Mouse (Mus musculus) embryo, embryonic 11 days (tissue): ENCODE measurements around the gene Smc1b.
A peak's percentile ranks its signal among the peaks of the same experiment; 100 is the strongest.

ENCODE experiments used
- DNase-seq: peaks from one replicate; pipeline ENCODE4 v3.0.0-alpha.2; 2015

Gene Smc1b

DNA sequence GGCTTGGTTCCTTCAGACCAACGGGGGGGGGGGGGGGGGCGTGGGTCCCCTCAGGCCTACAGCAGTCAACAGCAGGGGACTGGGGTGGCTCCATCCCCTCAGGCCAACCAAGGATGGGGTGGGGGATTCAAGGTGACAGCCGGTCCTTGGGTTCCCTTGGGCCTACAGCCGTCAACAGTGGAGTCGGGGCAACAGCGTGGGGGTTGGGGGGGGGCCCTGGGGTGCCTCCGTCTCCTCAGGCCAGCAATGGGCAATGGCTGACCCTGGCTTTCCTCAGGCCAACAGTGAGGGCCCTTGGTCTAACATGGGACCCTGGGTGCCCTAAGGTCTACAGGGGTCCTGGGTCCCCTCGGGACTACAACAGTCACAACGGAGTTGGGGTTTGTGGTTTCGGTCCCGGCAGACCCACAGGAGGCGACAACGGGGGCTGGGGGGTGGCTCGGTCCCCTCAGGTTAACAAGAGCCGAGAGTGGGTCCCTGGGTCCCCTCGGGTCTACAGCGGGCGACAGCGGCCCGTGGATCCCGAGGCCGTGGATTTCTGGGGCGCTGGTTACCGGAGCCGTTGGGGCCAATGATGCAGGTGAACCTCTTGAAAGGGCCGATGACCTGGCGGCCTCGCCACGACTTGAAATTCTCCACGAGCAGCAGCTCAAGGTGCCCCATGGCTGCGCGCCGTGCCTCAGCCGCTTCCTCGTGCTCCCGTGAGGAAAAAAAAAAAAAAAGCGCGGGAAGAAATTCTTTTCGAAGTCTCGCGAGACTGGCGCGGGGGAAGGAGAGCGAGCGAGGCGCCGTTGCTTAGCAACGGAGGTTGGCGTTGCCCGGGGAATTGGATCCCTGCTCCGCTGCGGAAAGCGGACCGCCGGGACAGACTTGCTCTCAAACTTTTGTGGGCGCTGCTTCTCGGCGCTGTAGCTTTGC lies at the start of gene Smc1b, which contains the start of gene Ribc2:
TSS of gene Smc1b (minus strand) at position 690 of the 918 bp plus-strand sequence.
TSS of gene Ribc2 (plus strand) at position 804 of the 918 bp plus-strand sequence.
- DNase-seq: peak; percentile 96

DNA sequence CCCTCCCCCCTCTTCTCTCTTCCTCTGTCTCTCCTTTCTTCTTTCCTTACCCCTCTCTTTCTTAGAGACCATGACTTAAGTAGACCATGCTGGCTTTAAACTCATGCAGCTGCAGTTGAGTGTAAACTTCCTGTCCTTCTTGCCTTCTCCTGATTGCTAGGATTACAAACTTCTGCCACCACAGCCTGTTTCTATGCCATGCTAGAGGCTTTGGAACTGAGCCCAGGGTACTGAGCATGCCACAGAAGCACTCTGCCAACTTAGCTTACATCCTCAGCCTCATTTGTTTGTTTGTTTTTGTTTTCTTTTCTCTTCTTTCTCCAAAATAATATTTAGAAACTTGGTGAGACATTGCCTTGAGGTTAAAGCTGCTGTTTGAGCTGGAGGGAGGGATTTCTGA lies 48.6 kb upstream of the Smc1b start:
- DNase-seq: no peak

DNA sequence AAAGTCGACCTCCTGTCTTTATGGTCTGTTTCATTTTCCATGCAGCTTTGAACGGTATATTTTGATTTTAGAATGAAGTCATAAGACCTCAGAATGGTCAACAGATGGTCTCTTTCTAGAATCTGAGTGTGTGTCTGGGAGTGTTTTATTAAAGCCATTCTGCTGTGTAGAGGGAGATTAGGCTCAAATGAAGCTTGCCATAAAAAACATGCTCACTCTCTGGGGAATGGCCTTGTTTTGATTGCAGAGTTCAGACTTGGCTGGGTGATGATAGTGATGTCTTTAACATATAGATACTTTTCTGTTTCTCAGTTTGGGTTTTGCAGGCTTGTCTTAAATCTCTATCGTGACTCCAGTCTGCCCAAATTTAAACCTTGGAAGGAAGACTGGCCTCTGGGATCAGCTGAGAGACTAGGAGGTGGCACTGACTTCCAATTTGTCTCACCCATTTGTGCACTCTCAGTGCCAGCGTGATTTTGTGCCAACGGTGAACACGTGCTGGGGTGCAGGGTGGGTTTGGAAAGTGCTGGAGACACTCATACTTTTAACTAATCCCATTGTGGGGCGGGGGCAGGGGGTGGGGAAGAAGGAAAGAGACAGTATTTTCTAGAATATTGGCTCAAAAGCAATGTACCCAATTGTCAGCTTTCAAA lies 47.9 kb upstream of the Smc1b start:
- DNase-seq: no peak

DNA sequence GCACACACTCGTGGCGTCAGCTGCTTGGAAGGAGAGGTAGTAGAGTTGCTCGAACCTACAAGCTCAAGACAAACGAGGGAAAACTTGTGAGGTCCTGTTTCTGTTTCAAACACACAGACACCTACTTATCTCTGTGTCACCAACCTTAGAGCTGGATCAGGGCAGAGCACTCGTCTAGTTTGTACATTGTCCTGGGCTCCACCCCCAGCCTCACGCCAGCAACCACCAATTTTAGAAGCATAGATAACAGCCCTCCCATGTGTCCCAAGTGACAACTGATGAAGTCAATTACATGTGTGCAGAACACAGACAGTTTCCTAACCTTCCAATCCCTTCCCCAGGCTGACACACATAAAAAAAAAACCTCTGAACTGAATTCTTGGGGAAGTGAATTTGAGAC lies 46.4 kb upstream of the Smc1b start:
- no peak for DNase-seq

DNA sequence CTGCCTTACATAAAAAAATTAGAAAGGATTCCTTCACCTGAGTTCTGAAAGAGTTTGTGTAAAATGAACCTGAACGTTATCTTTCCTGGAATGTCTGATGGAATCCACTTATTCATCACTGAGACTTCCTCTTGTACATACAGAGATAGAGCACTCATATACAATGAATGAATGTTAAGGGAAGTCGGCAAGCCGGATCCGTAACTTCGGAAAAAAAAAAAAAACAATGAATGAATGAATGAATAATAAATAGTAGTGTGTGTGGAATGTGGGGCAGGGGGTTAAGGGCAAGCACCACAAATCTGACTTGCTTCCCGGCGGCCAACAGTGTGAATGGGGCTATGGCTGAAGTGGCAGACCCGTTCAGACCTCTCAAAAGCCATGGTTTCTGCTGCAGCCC lies 45.8 kb upstream of the Smc1b start:
- peak; percentile 87 for DNase-seq

DNA sequence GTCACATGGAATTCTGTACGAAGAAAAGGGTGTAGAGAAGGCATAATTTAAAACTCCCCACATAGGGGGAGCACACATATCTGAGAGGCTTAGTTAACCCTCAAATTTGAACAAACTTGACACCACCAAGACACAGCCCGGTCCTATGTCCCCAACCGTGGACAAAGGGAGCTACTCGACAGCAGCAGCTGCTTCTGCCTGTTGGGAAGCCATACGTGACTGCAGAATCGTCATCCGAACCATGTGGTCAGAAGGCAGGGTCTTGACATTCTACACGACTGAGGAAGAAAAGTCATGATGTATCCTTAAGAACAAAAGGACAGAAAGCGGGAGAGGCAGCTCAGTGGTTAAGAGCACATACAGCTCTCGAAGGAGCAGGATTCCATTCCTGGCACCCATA lies 42.3 kb upstream of the Smc1b start:
- no peak for DNase-seq

DNA sequence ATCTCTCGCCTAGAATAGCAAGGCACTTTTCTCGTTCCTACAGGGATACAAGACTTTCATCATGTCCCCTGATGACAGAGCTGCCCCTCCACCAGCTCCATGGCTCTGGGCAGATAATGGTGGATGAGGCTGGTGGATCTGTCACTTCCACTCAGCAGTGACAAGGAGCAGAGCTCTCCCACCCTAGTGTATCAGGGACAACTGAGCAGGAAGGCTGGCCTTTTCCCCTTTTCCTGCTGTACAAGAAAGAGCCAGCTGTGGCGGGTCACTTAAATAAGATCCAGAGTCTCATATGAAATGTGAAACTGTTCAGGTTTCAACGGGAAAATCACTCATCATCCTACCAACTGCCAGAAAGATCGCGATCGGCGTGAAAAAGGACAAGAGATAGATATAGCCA lies 41.7 kb upstream of the Smc1b start:
- peak; percentile 41 for DNase-seq

DNA sequence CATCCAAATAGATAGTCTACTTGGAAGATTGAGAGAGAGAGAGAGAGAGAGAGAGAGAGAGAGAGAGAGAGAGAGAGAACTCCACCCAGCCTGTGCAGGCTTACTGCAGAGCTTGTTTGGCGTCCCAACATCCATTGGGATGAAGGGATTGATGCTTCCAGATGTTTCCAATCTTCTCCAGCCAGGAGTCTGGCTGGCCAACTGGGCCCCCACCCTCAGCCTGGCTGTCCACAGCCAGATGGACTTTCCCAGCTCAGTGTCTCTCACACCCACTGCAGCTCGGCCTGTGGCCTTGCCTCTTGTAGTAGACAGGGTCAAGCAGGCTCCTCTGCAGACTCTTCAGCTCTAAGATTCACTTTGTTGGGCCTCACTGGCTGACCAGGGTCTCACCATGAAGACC lies 40.3 kb upstream of the Smc1b start:
- no peak for DNase-seq

DNA sequence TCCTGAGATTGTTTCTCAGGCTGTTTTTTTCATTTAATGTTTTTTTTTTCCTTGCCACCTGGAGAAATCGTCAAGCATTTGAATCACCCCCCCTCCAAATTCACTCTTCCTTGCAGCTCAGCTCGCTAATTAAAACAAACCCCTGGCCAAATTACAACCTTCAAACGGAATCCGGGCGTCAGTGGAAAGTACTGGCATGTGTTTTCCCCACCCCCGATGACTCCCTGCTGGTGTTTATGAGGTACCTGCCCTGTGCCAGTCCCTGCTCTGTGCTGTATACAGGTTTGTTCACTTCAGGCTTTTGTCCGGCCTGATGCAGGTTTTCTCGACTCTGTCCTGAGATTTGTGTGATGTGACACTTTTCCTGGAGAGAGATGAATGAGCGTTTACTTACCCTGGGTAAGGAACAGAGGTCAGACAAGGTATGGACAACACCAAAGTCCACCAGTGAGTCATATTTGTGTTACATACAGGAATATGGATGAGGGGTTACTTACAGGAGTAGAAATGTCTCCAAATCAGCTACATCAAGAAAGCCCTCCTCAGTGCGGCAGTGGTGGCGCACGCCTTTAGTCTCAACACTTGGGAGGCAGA lies 35.4 kb upstream of the Smc1b start:
- DNase-seq: peak; percentile 29

DNA sequence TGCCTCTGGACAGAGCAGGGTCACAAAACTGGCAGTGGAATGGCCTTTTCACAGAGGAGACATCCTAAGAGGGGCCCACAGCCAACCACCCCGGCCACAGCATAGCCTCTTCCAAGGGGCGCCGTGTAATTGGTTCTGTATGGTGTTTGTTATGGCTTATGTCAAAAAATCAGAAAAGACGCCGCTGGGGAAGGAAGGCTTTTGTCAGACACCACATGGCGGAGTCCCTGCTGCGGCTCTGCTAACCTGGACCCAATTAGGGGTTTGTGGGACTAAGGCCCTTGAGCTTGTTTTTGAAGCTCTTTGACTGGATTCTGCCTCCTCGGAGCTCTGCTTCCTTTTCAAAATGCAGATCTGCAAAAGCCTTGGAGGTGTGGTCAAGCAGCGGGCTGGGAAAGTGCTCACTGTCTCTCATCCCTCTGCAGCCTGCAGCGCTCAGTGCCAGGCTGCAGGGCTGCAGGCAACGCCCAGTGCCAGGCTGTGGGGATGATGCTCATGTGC lies 34.7 kb upstream of the Smc1b start:
- DNase-seq: peak; percentile 81

DNA sequence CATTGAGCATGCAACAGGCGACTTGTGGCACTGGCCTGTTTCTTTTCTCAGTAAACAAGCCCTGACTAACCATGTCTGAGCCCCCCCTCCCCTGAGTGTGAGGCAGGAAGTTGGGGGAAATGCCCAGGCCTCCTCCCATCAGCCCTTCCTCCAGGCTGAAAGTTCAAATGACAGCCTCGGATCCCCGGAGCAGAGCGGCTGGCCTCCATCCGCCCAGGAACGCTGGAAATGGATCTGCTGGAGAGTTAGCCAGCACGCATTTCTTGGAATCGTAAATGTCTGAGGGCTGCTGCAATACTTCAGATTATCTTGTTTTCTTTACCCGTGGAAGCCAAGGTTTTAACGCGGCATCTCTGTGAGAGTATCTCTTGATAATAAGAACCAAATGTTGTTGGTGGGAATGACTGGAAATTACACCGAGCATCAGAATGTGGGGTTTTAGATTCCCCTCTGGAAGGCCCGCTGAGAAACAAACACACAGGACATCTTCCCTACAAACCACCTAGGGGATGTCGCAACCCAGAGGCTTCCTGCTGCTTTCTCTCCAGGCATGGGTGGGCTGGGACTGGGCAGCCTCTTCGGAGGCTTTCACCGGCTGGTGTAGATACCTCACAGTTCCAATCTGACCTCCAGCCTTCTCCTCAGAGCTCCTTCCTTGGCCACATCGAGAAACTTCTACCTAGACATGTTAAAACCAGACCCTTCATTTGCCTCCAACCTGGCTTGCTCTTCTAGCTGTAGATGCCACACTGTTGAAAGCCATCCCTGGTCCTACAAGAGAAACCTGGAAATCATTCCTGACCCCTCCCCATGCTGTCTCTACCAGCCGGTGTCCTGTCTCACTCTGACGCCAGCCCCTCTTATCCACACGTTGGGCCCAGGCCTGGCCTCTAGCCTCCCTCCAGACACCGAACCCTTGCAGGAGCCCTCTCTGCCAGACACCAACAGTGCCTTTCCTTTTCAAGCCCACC lies 31.2 kb upstream of the Smc1b start:
- peak; percentile 63 for DNase-seq

DNA sequence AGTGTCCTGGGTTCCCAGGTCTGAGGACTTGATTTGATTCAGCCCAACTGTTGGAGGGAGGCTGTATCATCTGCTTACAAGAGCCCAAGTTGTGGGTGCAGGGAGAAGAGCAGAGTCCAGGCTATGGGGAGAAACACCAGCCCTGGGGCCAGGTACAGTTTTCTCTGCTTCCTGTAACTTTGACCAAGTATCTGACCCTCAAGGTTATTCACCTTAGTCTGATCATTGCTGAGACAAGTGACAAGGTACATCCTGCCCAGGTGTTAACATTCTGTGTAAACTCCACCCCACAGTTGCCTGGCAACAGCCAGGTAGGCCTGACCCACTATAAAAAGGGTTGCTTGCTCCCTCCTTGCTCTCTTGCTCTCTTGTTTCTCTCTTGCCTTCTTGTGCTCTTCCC lies 29.7 kb upstream of the Smc1b start:
- DNase-seq: no peak

DNA sequence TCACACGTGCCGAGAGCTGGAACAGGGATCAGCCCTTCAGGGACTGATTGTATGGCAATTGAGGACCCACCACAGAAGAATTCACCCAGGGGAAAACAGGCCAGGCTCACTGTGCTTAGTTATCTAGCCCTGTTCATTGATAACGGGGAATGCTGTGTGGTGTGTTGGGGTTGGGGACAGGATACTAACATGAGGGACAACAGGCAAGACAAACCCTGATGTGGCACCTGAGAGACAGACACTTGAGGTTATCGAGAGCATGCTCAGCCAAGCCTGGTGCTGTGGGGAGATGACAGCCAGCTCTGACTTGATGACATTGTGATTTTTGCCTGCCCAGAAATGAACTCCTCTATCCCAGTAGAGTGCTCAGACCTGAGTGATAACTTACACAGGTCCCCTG lies 24.4 kb upstream of the Smc1b start:
- DNase-seq: no peak

DNA sequence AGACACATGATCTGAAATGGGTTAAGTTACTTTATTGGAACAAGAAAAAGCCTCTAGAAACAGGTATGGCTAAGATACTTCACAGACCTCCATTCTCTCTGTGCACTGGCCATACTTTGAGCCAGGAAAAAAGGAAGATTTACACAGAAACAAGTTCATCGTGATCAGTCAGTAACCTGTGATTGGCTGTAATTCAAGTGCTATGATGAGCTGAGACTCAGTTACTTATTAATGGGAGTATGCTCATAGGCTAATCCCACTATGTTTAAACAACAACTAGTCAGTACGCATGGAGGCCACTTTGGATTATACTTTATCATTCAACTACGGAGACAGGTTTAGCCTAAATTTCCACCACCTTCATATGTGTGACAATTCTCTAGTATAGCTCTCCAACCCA lies 22.3 kb upstream of the Smc1b start:
- DNase-seq: no peak

DNA sequence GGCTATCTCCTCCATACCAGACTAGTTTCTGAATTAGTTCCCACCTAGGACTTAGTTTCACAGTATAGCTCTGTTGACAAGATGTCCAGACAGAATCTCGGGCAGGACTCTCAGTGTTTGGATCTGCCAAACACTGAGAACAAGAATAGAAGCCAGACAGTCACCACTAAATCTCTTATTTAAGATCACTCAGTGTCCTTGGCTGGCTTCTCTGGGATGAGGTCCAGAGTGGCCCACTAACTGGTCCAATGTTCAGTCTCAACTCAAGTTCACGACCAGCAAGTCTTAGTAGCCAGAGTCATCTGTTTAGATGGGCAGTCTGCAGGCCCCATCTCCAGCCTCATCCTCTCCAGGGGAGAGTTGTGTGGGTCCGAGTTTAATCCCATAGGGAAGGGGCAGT lies 20.8 kb upstream of the Smc1b start:
- DNase-seq: no peak

DNA sequence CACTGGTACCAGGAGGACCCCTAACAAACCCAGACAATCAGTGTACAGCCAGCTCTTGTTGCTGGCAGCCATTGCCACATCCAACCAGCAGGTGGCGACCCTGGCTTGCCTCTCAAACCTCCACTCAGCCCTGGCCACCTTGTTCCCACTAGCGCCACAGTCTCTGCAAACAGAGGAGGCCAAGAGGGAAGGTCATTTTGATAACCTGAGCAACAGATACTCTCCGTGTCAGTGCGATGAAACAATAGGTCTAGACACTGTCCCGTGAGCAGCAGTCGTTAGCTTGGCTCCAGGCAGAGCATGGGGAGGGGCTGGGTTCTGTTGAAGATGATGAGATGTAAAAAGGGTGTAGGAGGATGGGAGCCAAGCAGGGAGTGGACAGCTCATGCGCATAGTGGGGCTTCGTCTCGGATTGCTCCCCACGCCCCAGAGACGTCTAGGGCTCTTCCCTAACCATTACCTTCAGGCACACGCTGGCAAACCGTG lies 19.7 kb upstream of the Smc1b start:
- peak; percentile 85 for DNase-seq

DNA sequence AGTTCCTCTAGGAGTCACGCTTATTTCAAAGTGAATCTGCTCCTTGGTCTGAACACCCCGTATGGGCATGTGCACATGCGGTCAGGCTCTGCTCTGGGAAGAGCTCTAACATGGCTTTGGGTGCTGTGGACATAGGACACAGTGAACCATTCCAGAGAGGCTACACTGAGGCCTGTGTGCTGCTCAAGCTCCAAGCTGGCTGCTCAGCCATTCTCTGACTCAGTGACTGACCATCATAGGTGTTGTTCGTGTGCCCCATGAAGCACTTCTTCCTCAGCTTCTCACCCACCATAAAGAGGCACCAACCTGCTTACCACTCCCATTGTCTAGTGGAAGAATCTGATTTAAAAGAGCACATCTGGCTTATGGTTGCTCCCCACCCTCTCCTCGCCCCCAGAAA lies 12.5 kb upstream of the Smc1b start:
- no peak for DNase-seq

DNA sequence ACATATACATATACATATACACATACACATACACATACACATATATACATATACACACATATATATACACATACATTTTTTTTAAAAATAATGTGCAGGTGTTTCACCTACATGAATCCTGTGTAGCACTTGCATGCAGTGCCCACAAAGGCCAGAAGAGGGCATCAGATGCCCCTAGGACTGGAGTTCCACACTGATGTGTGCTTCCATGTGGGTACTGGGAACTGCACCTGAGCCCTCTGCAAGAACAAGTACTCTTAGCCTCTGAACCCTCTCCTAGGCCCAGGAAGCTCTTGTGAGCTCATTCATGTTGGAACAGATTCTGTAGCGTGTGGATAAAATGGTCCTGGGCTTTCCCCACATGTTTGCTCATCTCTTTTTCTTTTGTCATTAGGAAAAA lies 12.0 kb upstream of the Smc1b start:
- DNase-seq: no peak

DNA sequence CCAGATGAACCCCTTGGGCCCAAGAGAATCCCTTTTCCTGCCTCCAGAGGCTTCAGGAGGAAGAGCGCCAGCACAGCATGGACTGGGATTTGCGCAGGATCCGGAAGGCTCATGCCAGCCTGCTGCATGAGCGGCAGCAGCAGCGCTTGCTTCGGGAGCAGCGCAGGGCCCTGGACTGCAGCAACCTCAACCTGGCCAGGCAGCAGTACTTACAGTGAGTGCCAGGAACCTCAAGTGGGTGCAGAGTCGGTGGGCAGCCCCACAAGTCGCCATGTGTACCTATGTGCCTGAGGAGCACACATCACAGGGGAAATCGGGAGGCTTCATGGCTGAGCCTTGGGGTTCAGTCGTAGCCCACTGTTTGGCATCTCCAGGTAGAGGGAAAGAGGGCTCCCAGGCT lies 11.4 kb upstream of the Smc1b start:
- DNase-seq: no peak

DNA sequence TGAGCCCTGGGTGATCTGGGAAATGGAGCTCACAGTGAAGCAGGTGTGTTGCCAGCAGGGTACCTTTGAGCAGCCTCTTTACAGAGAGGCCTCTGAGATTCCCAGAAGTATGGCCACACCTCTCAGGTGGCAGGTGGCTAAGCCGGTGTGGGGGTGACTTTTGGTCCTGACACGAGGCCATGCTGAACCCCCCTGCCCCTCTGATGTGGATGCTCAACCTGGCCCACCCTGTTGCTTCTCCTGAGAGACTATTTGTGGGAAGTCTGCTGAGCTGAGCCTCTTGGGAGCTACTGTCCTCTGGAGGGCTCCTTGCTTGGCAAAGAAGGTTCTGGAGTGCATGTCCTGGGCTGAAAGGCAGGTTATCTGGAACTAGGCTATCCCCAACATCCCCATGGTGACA lies 10.7 kb upstream of the Smc1b start:
- no peak for DNase-seq

DNA sequence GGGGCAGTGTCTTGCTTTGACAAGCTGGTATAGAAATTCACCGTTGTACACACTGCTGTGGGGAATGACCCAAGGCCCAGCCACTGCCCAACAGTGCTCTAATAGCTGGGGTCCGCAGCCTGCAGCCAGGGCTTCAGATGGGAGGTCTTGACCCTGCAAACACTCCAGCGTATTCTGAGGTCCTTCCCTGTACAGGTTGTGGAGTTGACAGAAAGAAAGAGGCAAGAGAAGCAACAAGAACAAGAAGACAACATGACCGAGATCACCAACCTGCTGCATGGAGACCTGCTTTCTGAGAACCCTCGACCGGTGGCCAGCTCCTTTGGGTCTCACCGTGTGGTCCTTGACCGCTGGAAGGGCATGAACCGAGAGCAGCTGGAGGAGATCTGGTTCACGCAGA lies 9.5 kb upstream of the Smc1b start:
- no peak for DNase-seq

DNA sequence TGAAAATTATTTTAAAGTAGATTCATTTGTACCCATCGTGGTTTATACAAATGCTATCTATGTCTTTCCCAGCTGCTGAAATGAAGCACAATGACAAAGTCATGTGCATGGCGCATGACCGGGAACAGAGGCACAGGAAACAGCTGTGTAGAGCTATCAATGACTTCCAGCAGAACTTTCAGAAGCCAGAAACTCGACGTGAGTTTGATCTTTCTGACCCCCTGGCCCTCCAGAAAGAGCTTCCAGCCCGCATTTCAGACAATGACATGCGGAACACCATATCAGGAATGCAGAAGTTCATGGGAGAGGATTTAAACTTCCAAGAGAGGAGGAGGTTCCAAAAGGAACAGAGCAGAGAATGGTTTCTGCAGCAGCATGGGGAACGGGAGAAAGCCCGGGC lies 3.4 kb upstream of the Smc1b start:
- no peak for DNase-seq

DNA sequence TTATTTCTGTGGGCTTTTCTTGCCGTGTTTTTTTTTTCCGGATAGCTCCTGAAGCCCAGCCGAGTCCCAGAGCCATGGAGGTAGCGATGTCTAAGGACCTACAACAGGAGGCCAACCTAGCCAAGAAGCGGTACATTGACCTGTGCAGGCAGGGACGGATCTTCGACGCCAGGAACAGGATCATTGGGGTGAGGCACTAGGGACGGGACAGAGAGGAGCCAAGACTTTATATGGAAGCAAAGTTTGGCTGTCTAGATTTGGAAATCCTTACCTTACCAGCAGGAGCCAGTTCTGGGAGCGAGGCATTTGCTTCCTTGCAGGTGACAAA lies 393 bp upstream of the Smc1b start:
- DNase-seq: no peak
